Mouse (Mus musculus): ENCODE data around the gene Zp1. TPM values are rescaled to one million over a fixed set of nuclear protein-coding genes. Genes with fewer than 3 reads are reported as not detected.
A peak's percentile ranks its signal among the peaks of the same experiment; 100 is the strongest.

Zp1 gene
- polyA plus RNA-seq, 1 experiment from 2014 or later = not detected

GRCm38 (mm10) chr19:10868623-10869141 is 51.8 kb downstream of the Zp1 start:
- H3K27ac ChIP-seq (replicated peaks) = peak overlapping the region; percentile 99
- peaks cover 39% of the 10 kb centered on the region for H3K4me1 ChIP-seq
- H3K27me3 ChIP-seq (ENCODE audit: low read depth, poor library complexity, severe bottlenecking) = 0 out of 2 replicates have a peak, but pooled peaks cover 4% of the 10 kb centered on the region
- H3K9me3 ChIP-seq (replicated peaks) = no peaks in the 10 kb centered on the region
- under 1% methylated on average over 17 of the region's 17 CpGs for WGBS
- peak overlapping the region; percentile 92 for H3K4me3 ChIP-seq
- peaks cover 69% of the 10 kb centered on the region for H3K36me3 ChIP-seq
- DNase-seq (ENCODE audit: low spot score) = no peak

- Histone ChIP-seq H3K4me1 (peaks cover 39% of the 10 kb centered on the region), H3K36me3 (peaks cover 69% of the 10 kb centered on the region), H3K4me3 (peak overlapping the region; percentile 92), H3K9me3 (replicated peaks) (no peaks in the 10 kb centered on the region), H3K27me3 (ENCODE audit: low read depth, poor library complexity, severe bottlenecking) (0 out of 2 replicates have a peak, but pooled peaks cover 4% of the 10 kb centered on the region), H3K27ac (replicated peaks) (peak overlapping the region; percentile 99)
- WGBS = 40% methylated on average over 5 of the region's 5 CpGs
- no peak for DNase-seq (ENCODE audit: low spot score)
Observed at GRCm38 (mm10) chr19:10867946-10868622, 52.3 kb downstream of the Zp1 start.

GRCm38 (mm10) chr19:10866351-10866750 is 54.1 kb downstream of the Zp1 start:
- peaks cover 69% of the 10 kb centered on the region for H3K36me3 ChIP-seq
- H3K4me3 ChIP-seq = no peak overlapping the region
- WGBS = 93% methylated on average over 13 of the region's 13 CpGs

More at GRCm38 (mm10) chr19:10866351-10866750, 54.1 kb downstream of the Zp1 start:
- no peak overlapping the region for H3K27ac ChIP-seq (replicated peaks)
- peaks cover 39% of the 10 kb centered on the region for H3K4me1 ChIP-seq
- no peak for DNase-seq (ENCODE audit: low spot score)
- 0 out of 2 replicates have a peak, but pooled peaks cover 4% of the 10 kb centered on the region for H3K27me3 ChIP-seq (ENCODE audit: low read depth, poor library complexity, severe bottlenecking)
- no peaks in the 10 kb centered on the region for H3K9me3 ChIP-seq (replicated peaks)

Other genes starting within 250 kb of the Zp1 start
- gene Pga5, start 242.6 kb downstream of the Zp1 start, polyA plus RNA-seq (2016; fragmentation: Nextera tagmentation; extraction: Ambion mirVana) = not detected in 2 replicates
- gene Vps37c, start 231.9 kb downstream of the Zp1 start, polyA plus RNA-seq (2016; fragmentation: Nextera tagmentation; extraction: Ambion mirVana) = 33.8 and 36.0 TPM in 2 replicates
- gene Cd5, start 181.6 kb downstream of the Zp1 start, polyA plus RNA-seq (2016; fragmentation: Nextera tagmentation; extraction: Ambion mirVana) = not detected in 2 replicates
- gene Cd6, start 90.6 kb downstream of the Zp1 start, polyA plus RNA-seq (2016; fragmentation: Nextera tagmentation; extraction: Ambion mirVana) = not detected in 2 replicates
- gene Slc15a3, start 80.9 kb downstream of the Zp1 start, polyA plus RNA-seq (2016; fragmentation: Nextera tagmentation; extraction: Ambion mirVana) = 0.20 TPM in 2 replicates
- gene Tmem132a, start 50.7 kb downstream of the Zp1 start, polyA plus RNA-seq (2016; fragmentation: Nextera tagmentation; extraction: Ambion mirVana) = 111 and 122 TPM in 2 replicates
- gene Tmem109, start 38.6 kb downstream of the Zp1 start, polyA plus RNA-seq (2016; fragmentation: Nextera tagmentation; extraction: Ambion mirVana) = 50.1 and 53.0 TPM in 2 replicates
- gene Prpf19, start 25.4 kb downstream of the Zp1 start, polyA plus RNA-seq (2016; fragmentation: Nextera tagmentation; extraction: Ambion mirVana) = 35.8 and 37.2 TPM in 2 replicates
- gene Ptgdr2, start 16.5 kb upstream of the Zp1 start, polyA plus RNA-seq (2016; fragmentation: Nextera tagmentation; extraction: Ambion mirVana) = 0.04 and 0.09 TPM in 2 replicates
- gene Ccdc86, start 28.6 kb upstream of the Zp1 start, polyA plus RNA-seq (2016; fragmentation: Nextera tagmentation; extraction: Ambion mirVana) = 31.1 and 39.2 TPM in 2 replicates
- not detected in 2 replicates for gene Ms4a10, start 54.0 kb upstream of the Zp1 start, polyA plus RNA-seq (2016; fragmentation: Nextera tagmentation; extraction: Ambion mirVana)
- gene Ms4a15, start 72.6 kb upstream of the Zp1 start, polyA plus RNA-seq (2016; fragmentation: Nextera tagmentation; extraction: Ambion mirVana) = not detected in 2 replicates
- gene Ms4a18, start 97.4 kb upstream of the Zp1 start, polyA plus RNA-seq (2016; fragmentation: Nextera tagmentation; extraction: Ambion mirVana) = not detected in 2 replicates
- gene Ms4a8a, start 160.5 kb upstream of the Zp1 start, polyA plus RNA-seq (2016; fragmentation: Nextera tagmentation; extraction: Ambion mirVana) = not detected in 2 replicates
- not detected in 2 replicates for gene 1700017D01Rik, start 210.2 kb upstream of the Zp1 start, polyA plus RNA-seq (2016; fragmentation: Nextera tagmentation; extraction: Ambion mirVana)
- not detected in 2 replicates for gene 1700025F22Rik, start 244.7 kb upstream of the Zp1 start, polyA plus RNA-seq (2016; fragmentation: Nextera tagmentation; extraction: Ambion mirVana)

Data from midbrain, embryonic 10.5 days (tissue).